Mouse (Mus musculus): Measurements from ENCODE around the gene Vav3. TPM values are rescaled to one million over a fixed set of nuclear protein-coding genes. Genes with fewer than 3 reads are reported as not detected.
A peak's percentile ranks its signal among the peaks of the same experiment; 100 is the strongest.

Vav3 gene
- total and polyA plus RNA-seq, 2 experiments from 2014 or later, result 7.3 to 8.2 TPM

GRCm38 (mm10) chr3:109363522-109363921 is 23.1 kb downstream of the Vav3 start:
- ATAC-seq (no peak), DNase-seq (ENCODE audit: low spot score) (no peak)
- no peak for TF ChIP-seq CTCF (IDR thresholded peaks at IDR 0.05; ENCODE audit: low read depth)
- H3K4me3 ChIP-seq (ENCODE audit: low read length), result no peak overlapping the region
- no peak overlapping the region for H3K9ac ChIP-seq (replicated peaks; ENCODE audit: low read length)
- no peaks in the 10 kb centered on the region for H3K36me3 ChIP-seq (ENCODE audit: insufficient read depth, low read length)
- no peaks in the 10 kb centered on the region for H3K9me3 ChIP-seq (ENCODE audit: low read length)
- no peak overlapping the region for H3K27ac ChIP-seq
- H3K4me1 ChIP-seq (ENCODE audit: insufficient read depth, low read length), result no peaks in the 10 kb centered on the region
- H3K27me3 ChIP-seq (ENCODE audit: insufficient read depth, low read length), result no peaks in the 10 kb centered on the region
- H3K4me2 ChIP-seq (ENCODE audit: low read depth, low read length), result no peak overlapping the region
- WGBS, result 79% methylated on average over 5 of the region's 5 CpGs

GRCm38 (mm10) chr3:109365875-109366274 is 25.4 kb downstream of the Vav3 start:
- H3K4me3 ChIP-seq (ENCODE audit: low read length), result no peak overlapping the region
- H3K27ac ChIP-seq, result no peak overlapping the region
- WGBS, result 83% methylated on average over 2 of the region's 2 CpGs
- no peaks in the 10 kb centered on the region for H3K36me3 ChIP-seq (ENCODE audit: insufficient read depth, low read length)
- H3K4me2 ChIP-seq (ENCODE audit: low read depth, low read length), result 0 out of 2 replicates have a peak overlapping the region, but pooled peaks have one; percentile 13
- no peaks in the 10 kb centered on the region for H3K4me1 ChIP-seq (ENCODE audit: insufficient read depth, low read length)
- H3K9ac ChIP-seq (replicated peaks; ENCODE audit: low read length), result no peak overlapping the region
- no peaks in the 10 kb centered on the region for H3K27me3 ChIP-seq (ENCODE audit: insufficient read depth, low read length)
- ATAC-seq (no peak), DNase-seq (ENCODE audit: low spot score) (no peak)
- TF ChIP-seq CTCF (IDR thresholded peaks at IDR 0.05; ENCODE audit: low read depth), result no peak
- no peaks in the 10 kb centered on the region for H3K9me3 ChIP-seq (ENCODE audit: low read length)

GRCm38 (mm10) chr3:109366411-109366851 is 26.0 kb downstream of the Vav3 start:
- 32% methylated on average over 7 of the region's 7 CpGs for whole genome bisulfite sequencing

GRCm38 (mm10) chr3:109368383-109369289 is 28.2 kb downstream of the Vav3 start:
- Histone ChIP-seq H3K4me1 (ENCODE audit: insufficient read depth, low read length) (no peaks in the 10 kb centered on the region), H3K27ac (no peak overlapping the region), H3K27me3 (ENCODE audit: insufficient read depth, low read length) (no peaks in the 10 kb centered on the region), H3K4me3 (ENCODE audit: low read length) (no peak overlapping the region), H3K4me2 (ENCODE audit: low read depth, low read length) (no peak overlapping the region), H3K9ac (replicated peaks; ENCODE audit: low read length) (no peak overlapping the region), H3K36me3 (ENCODE audit: insufficient read depth, low read length) (no peaks in the 10 kb centered on the region), H3K9me3 (ENCODE audit: low read length) (no peaks in the 10 kb centered on the region)
- DNase-seq (ENCODE audit: low spot score) (peak; percentile 36), ATAC-seq (peak; percentile 18; the same call in 1 of the 2 replicates)
- no peak for TF ChIP-seq CTCF (IDR thresholded peaks at IDR 0.05; ENCODE audit: low read depth)
- 73% methylated on average over 9 of the region's 9 CpGs for WGBS

More at GRCm38 (mm10) chr3:109366411-109366851, 26.0 kb downstream of the Vav3 start:
- Histone ChIP-seq H3K4me1 (ENCODE audit: insufficient read depth, low read length) (no peaks in the 10 kb centered on the region), H3K9me3 (ENCODE audit: low read length) (no peaks in the 10 kb centered on the region), H3K4me2 (ENCODE audit: low read depth, low read length) (0 out of 2 replicates have a peak overlapping the region, but pooled peaks have one; percentile 13), H3K27me3 (ENCODE audit: insufficient read depth, low read length) (no peaks in the 10 kb centered on the region), H3K27ac (no peak overlapping the region), H3K36me3 (ENCODE audit: insufficient read depth, low read length) (no peaks in the 10 kb centered on the region), H3K9ac (replicated peaks; ENCODE audit: low read length) (no peak overlapping the region), H3K4me3 (ENCODE audit: low read length) (no peak overlapping the region)
- DNase-seq (ENCODE audit: low spot score) (peak; percentile 69), ATAC-seq (peak; percentile 52)
- TF ChIP-seq CTCF (IDR thresholded peaks at IDR 0.05; ENCODE audit: low read depth), result no peak

GRCm38 (mm10) chr3:109371576-109371975 is 31.1 kb downstream of the Vav3 start:
- no peak for DNase-seq (ENCODE audit: low spot score)
- no peaks in the 10 kb centered on the region for H3K9me3 ChIP-seq (ENCODE audit: low read length)
- no CpG with 5 or more reads among the region's 1 CpGs for WGBS
- no peak overlapping the region for H3K4me2 ChIP-seq (ENCODE audit: low read depth, low read length)
- no peaks in the 10 kb centered on the region for H3K36me3 ChIP-seq (ENCODE audit: insufficient read depth, low read length)
- H3K4me3 ChIP-seq (ENCODE audit: low read length), result no peak overlapping the region
- no peak for ATAC-seq
- no peaks in the 10 kb centered on the region for H3K4me1 ChIP-seq (ENCODE audit: insufficient read depth, low read length)
- TF ChIP-seq CTCF (IDR thresholded peaks at IDR 0.05; ENCODE audit: low read depth), result no peak
- H3K27ac ChIP-seq, result no peak overlapping the region
- no peak overlapping the region for H3K9ac ChIP-seq (replicated peaks; ENCODE audit: low read length)
- no peaks in the 10 kb centered on the region for H3K27me3 ChIP-seq (ENCODE audit: insufficient read depth, low read length)

GRCm38 (mm10) chr3:109372678-109373077 is 32.2 kb downstream of the Vav3 start:
- no peaks in the 10 kb centered on the region for H3K36me3 ChIP-seq (ENCODE audit: insufficient read depth, low read length)
- H3K27me3 ChIP-seq (ENCODE audit: insufficient read depth, low read length), result no peaks in the 10 kb centered on the region
- DNase-seq (ENCODE audit: low spot score) (no peak), ATAC-seq (no peak)
- WGBS, result 91% methylated on average over 4 of the region's 4 CpGs
- no peak overlapping the region for H3K4me2 ChIP-seq (ENCODE audit: low read depth, low read length)
- no peak overlapping the region for H3K9ac ChIP-seq (replicated peaks; ENCODE audit: low read length)
- no peak for TF ChIP-seq CTCF (IDR thresholded peaks at IDR 0.05; ENCODE audit: low read depth)
- H3K9me3 ChIP-seq (ENCODE audit: low read length), result no peaks in the 10 kb centered on the region
- no peaks in the 10 kb centered on the region for H3K4me1 ChIP-seq (ENCODE audit: insufficient read depth, low read length)
- no peak overlapping the region for H3K27ac ChIP-seq
- no peak overlapping the region for H3K4me3 ChIP-seq (ENCODE audit: low read length)

- H3K27me3 ChIP-seq (ENCODE audit: insufficient read depth, low read length), result no peaks in the 10 kb centered on the region
- TF ChIP-seq CTCF (IDR thresholded peaks at IDR 0.05; ENCODE audit: low read depth), result no peak
- no peaks in the 10 kb centered on the region for H3K9me3 ChIP-seq (ENCODE audit: low read length)
- ATAC-seq (no peak), DNase-seq (ENCODE audit: low spot score) (no peak)
- H3K27ac ChIP-seq, result no peak overlapping the region
- H3K4me3 ChIP-seq (ENCODE audit: low read length), result no peak overlapping the region
- WGBS, result 80% methylated on average over 4 of the region's 4 CpGs
- no peaks in the 10 kb centered on the region for H3K36me3 ChIP-seq (ENCODE audit: insufficient read depth, low read length)
- no peak overlapping the region for H3K9ac ChIP-seq (replicated peaks; ENCODE audit: low read length)
- no peaks in the 10 kb centered on the region for H3K4me1 ChIP-seq (ENCODE audit: insufficient read depth, low read length)
- H3K4me2 ChIP-seq (ENCODE audit: low read depth, low read length), result no peak overlapping the region
These were observed 37.8 kb downstream of the Vav3 start for GRCm38 (mm10) chr3:109378278-109378677.
